Comparison of ENCODE assay signal across 8 mouse cellular contexts in the genomic region with DNA sequence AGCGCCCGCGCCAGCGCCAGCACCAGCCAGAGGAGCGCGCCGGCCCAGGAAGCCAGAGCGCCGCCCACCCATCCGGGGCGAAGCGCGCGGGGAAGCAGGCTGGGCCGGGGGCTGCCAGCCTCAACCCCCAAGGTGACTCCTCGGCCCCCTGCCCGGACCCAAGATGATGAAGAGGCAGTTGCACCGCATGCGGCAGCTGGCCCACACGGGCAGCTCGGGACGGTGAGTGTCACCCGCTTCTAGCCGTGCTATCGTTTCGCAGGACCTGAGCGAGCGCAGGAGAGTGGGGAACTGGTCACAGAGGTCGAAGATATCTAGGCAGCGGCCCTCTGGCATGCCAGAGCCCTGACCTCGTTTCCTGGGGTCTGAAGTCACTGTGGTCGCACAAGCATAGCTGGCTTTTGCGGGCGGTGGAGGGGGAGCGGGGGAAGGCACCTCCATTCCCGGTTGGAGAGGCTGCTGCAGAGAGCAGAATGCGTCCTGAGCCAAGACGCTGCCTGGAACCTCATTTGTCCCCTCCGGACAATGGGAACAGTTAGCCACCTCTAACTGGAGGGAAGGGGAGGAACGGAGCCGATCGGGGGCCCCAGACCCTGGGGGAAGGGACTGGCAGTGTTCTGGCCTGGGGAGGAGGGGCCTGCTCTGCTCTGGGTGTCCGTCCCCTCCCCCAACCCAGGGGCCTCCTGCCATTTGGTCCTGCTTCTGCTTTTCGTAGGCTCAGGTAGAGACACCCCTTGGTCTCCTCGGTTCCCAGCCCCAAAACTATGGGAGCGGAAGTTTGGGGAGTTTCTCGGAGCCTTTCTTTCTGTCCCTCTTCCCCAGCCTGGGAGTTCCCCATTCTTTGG. TPM values are rescaled to one million over a fixed set of nuclear protein-coding genes. Genes with fewer than 3 reads are reported as not detected.
DNase-seq lines count a peak whose midpoint lies in the region; ATAC-seq and TF ChIP-seq lines count a peak whose summit lies in the region.

TSS of gene Sh3bp1 (plus strand) at position 29 of the 845 bp plus-strand sequence.

- no peaks in the 10 kb centered on the region for H3K27me3 ChIP-seq in limb, embryonic 14.5 days (ENCODE audit: control insufficient read depth, insufficient read depth, low read length)
- H3K27me3 ChIP-seq in midbrain, embryonic 14.5 days (ENCODE audit: control insufficient read depth, insufficient read depth, low read length) = peaks cover 11% of the 10 kb centered on the region; the same call in 1 of the 2 replicates
- H3K27me3 ChIP-seq in stomach, embryonic 14.5 days (ENCODE audit: control insufficient read depth, insufficient read depth, low read length) = no peaks in the 10 kb centered on the region

- H3K4me2 ChIP-seq in limb, embryonic 14.5 days (replicated peaks; ENCODE audit: low read depth, low read length, severe bottlenecking) = peak within 1 kb of the TSS; percentile 82
- peak within 1 kb of the TSS; percentile 85 for H3K4me2 ChIP-seq in midbrain, embryonic 14.5 days (ENCODE audit: low read length)
- H3K4me2 ChIP-seq in stomach, embryonic 14.5 days (replicated peaks; ENCODE audit: low read depth, low read length) = peak within 1 kb of the TSS; percentile 67

- peak; percentile 67 for ATAC-seq in limb, embryonic 14.5 days (ENCODE audit: low FRiP score, low read depth)
- ATAC-seq in midbrain, embryonic 14.5 days (ENCODE audit: low FRiP score, low TSS enrichment) = no peak
- ATAC-seq in stomach, embryonic 14.5 days (ENCODE audit: insufficient number of reproducible peaks, insufficient read depth, low FRiP score, low read depth) = peak; percentile 53

- 0% methylated on average over 43 of the region's 47 CpGs for WGBS in limb, embryonic 14.5 days
- WGBS in midbrain, embryonic 14.5 days = 2% methylated on average over 46 of the region's 47 CpGs
- 1% methylated on average over 46 of the region's 47 CpGs for WGBS in stomach, embryonic 14.5 days

- 0 out of 2 replicates have a peak, but pooled peaks have one; percentile 47 for TF ChIP-seq POLR2A in limb, embryonic 14.5 days (IDR thresholded peaks at IDR 0.05; ENCODE audit: borderline replicate concordance, extremely low read depth, insufficient read depth, insufficient read length)

- peak; percentile 51 for DNase-seq in gastrocnemius, adult 18-20 months (ENCODE audit: low spot score)
- no peak for DNase-seq in gastrocnemius, postnatal 36 days
- DNase-seq in gastrocnemius, adult 2 months = peak; percentile 83
- DNase-seq in induced T-regulatory cell, adult 2 months (ENCODE audit: low read depth) = peak; percentile 85
- DNase-seq in limb, embryonic 14.5 days (ENCODE audit: low spot score) = peak; percentile 71
- DNase-seq in midbrain, embryonic 14.5 days = peak; percentile 66

- no peaks in the 10 kb centered on the region; the same call in 1 of the 2 replicates for H3K4me1 ChIP-seq in brown adipose tissue, adult 24 weeks (ENCODE audit: control insufficient read depth, insufficient read depth, insufficient read length, low read length)
- peaks cover 28% of the 10 kb centered on the region for H3K4me1 ChIP-seq in limb, embryonic 14.5 days (ENCODE audit: control insufficient read depth, insufficient read depth, low read length)
- peaks cover 8% of the 10 kb centered on the region; the same call in 1 of the 2 replicates for H3K4me1 ChIP-seq in midbrain, embryonic 14.5 days (ENCODE audit: control insufficient read depth, insufficient read depth, low read length)
- peaks cover 40% of the 10 kb centered on the region for H3K4me1 ChIP-seq in stomach, embryonic 14.5 days (ENCODE audit: control insufficient read depth, insufficient read depth, low read length)

- H3K27ac ChIP-seq in brown adipose tissue, adult 24 weeks (replicated peaks; ENCODE audit: low read depth, low read length) = 0 out of 2 replicates have a peak within 1 kb of the TSS, but pooled peaks have one; percentile 39
- H3K27ac ChIP-seq in gastrocnemius, adult 2 months = peak within 1 kb of the TSS; percentile 78
- H3K27ac ChIP-seq in limb, embryonic 14.5 days (replicated peaks; ENCODE audit: low read depth, low read length) = peak within 1 kb of the TSS; percentile 23
- H3K27ac ChIP-seq in midbrain, embryonic 14.5 days (replicated peaks; ENCODE audit: low read depth, low read length) = no peak within 1 kb of the TSS
- peak within 1 kb of the TSS; percentile 82 for H3K27ac ChIP-seq in stomach, embryonic 14.5 days (ENCODE audit: low read length)

- H3K4me3 ChIP-seq in brown adipose tissue, adult 24 weeks (ENCODE audit: insufficient read depth, low read depth, low read length) = peak within 1 kb of the TSS; percentile 73
- H3K4me3 ChIP-seq in gastrocnemius, adult 2 months = peak within 1 kb of the TSS; percentile 78
- peak within 1 kb of the TSS; percentile 61 for H3K4me3 ChIP-seq in limb, embryonic 14.5 days (replicated peaks; ENCODE audit: low read length)
- H3K4me3 ChIP-seq in midbrain, embryonic 14.5 days (replicated peaks; ENCODE audit: low read depth, low read length) = peak within 1 kb of the TSS; percentile 45
- H3K4me3 ChIP-seq in stomach, embryonic 14.5 days (ENCODE audit: low read depth, low read length) = peak within 1 kb of the TSS; percentile 67

- intact Hi-C loops in gastrocnemius, postnatal 36 days (cut with DNase I) = loop anchor here (5.0 kb wide), 1 partner anchor 42 kb away; no protein-coding TSS in a partner anchor
- intact Hi-C loops in gastrocnemius, adult 2 months (cut with DNase I) = loop anchor here (5.0 kb wide), 1 partner anchor 42 kb away; no protein-coding TSS in a partner anchor

- H3K36me3 ChIP-seq in limb, embryonic 14.5 days (ENCODE audit: control insufficient read depth, insufficient read depth, low read length) = peaks cover 30% of the 10 kb centered on the region
- no peaks in the 10 kb centered on the region for H3K36me3 ChIP-seq in midbrain, embryonic 14.5 days (ENCODE audit: control insufficient read depth, insufficient read depth, low read length)
- H3K36me3 ChIP-seq in stomach, embryonic 14.5 days (ENCODE audit: control insufficient read depth, insufficient read depth, low read length) = peaks cover 23% of the 10 kb centered on the region; the same call in 1 of the 2 replicates

- peak within 1 kb of the TSS; percentile 64 for H3K9ac ChIP-seq in limb, embryonic 14.5 days (ENCODE audit: low read depth, low read length, severe bottlenecking)
- peak within 1 kb of the TSS; percentile 56 for H3K9ac ChIP-seq in midbrain, embryonic 14.5 days (replicated peaks; ENCODE audit: low read length)
- H3K9ac ChIP-seq in stomach, embryonic 14.5 days (replicated peaks; ENCODE audit: low read depth, low read length) = peak within 1 kb of the TSS; percentile 67

- no peaks in the 10 kb centered on the region for H3K9me3 ChIP-seq in limb, embryonic 14.5 days (ENCODE audit: control insufficient read depth, low read length)
- H3K9me3 ChIP-seq in midbrain, embryonic 14.5 days (ENCODE audit: control insufficient read depth, low read length) = no peaks in the 10 kb centered on the region
- no peaks in the 10 kb centered on the region for H3K9me3 ChIP-seq in stomach, embryonic 14.5 days (ENCODE audit: control insufficient read depth, low read depth, low read length)

- no peak for TF ChIP-seq CTCF in gastrocnemius, adult 2 months (IDR thresholded peaks at IDR 0.05)

RNA-seq across cellular contexts. Expression of gene Sh3bp1, which starts in this region (rescaled TPM):
- total RNA-seq in gastrocnemius, adult 18-20 months (2021) = 1 to 10 TPM; 1.0 to 1.9 TPM
- 1 to 10 TPM; 2.0 to 2.1 TPM for total RNA-seq in gastrocnemius, postnatal 36 days (2021)
- polyA plus RNA-seq in brown adipose tissue, adult 24 weeks (2012; ENCODE audit: insufficient read depth, insufficient read length, missing spikeins) = 2.2 and 3.3 TPM in 2 replicates
- total RNA-seq in gastrocnemius, adult 2 months (2021) = 1 to 10 TPM; 1.4 to 2.0 TPM
- 127 and 202 TPM in 2 replicates for polyA plus RNA-seq in limb, embryonic 14.5 days (2012; rRNA removed)
- polyA plus RNA-seq in limb, embryonic 14.5 days (2014; fragmentation: Nextera tagmentation; extraction: Ambion mirVana) = 51.7 and 54.9 TPM in 2 replicates
- 1.7 and 2.9 TPM in 2 replicates for polyA plus RNA-seq in midbrain, embryonic 14.5 days (2014; fragmentation: Nextera tagmentation; extraction: Ambion mirVana)
- polyA plus RNA-seq in stomach, embryonic 14.5 days (2014; fragmentation: Nextera tagmentation; extraction: Ambion mirVana) = 43.5 and 51.4 TPM in 2 replicates

Comparison
In these comparisons a context has a peak if more than half of its experiments do, and no peak if none do; other contexts are left out.
1. RNA of gene Sh3bp1 (polyA plus RNA-seq): 51.7 to 202 TPM in limb, embryonic 14.5 days and 43.5 to 51.4 TPM in stomach, embryonic 14.5 days; 2.2 to 3.3 TPM in brown adipose tissue, adult 24 weeks and 1.7 to 2.9 TPM in midbrain, embryonic 14.5 days; every median in the first group is over 10 times any median in the second.
2. DNase-seq: peak in gastrocnemius, adult 18-20 months (single experiment), gastrocnemius, adult 2 months (single experiment), induced T-regulatory cell, adult 2 months (single experiment), limb, embryonic 14.5 days (single experiment) and midbrain, embryonic 14.5 days (single experiment); none in gastrocnemius, postnatal 36 days (0 of 2).
3. Peak in every context shown above with its lines, with median percentiles within 50 percentile points of each other: H3K4me3 ChIP-seq, H3K4me2 ChIP-seq and H3K9ac ChIP-seq.